Mouse (Mus musculus) heart, embryonic 11.5 days (tissue): ENCODE results near the gene Rhno1. TPM values are rescaled to one million over a fixed set of nuclear protein-coding genes. Genes with fewer than 3 reads are reported as not detected.
A peak's percentile ranks its signal among the peaks of the same experiment; 100 is the strongest.

Experiments
- ATAC-seq: fragments of 200-750 bp; cut with Nextera tagmentation; replicated peaks from 2 replicates; pipeline ENCODE4 v1.8.0; 2017; ENCODE audit warnings: moderate library complexity; ENCODE audit not compliant: insufficient number of reproducible peaks, low FRiP score, low TSS enrichment
- H3K27ac ChIP-seq: fragments of 300-500 bp; sonication (generic); 2 replicates; pipeline ENCODE4 v1.5.1; 2014; ENCODE audit warnings: mild to moderate bottlenecking, low read depth, low read length
- H3K27me3 ChIP-seq: fragments of 300-500 bp; sonication (generic); 2 replicates; pipeline ENCODE4 v1.6.1; 2014; ENCODE audit warnings: mild to moderate bottlenecking, low read length, mixed read lengths; ENCODE audit not compliant: control insufficient read depth, insufficient read depth
- H3K36me3 ChIP-seq: fragments of 300-500 bp; sonication (generic); 2 replicates; pipeline ENCODE4 v1.6.1; 2014; ENCODE audit warnings: mild to moderate bottlenecking, low read length, moderate library complexity, mixed read lengths; ENCODE audit not compliant: control insufficient read depth, insufficient read depth
- H3K4me1 ChIP-seq: fragments of 300-500 bp; sonication (generic); 2 replicates; pipeline ENCODE4 v1.6.1; 2014; ENCODE audit warnings: low read length; ENCODE audit not compliant: control insufficient read depth, insufficient read depth
- H3K4me2 ChIP-seq: fragments of 300-500 bp; sonication (generic); 2 replicates; pipeline ENCODE4 v1.6.1; 2014; ENCODE audit warnings: mild to moderate bottlenecking, moderate library complexity
- H3K4me3 ChIP-seq: fragments of 300-500 bp; sonication (generic); 2 replicates; pipeline ENCODE4 v1.5.1; 2014; ENCODE audit warnings: low read depth, low read length
- H3K9ac ChIP-seq: fragments of 300-500 bp; sonication (generic); 2 replicates; pipeline ENCODE4 v1.6.1; 2014; ENCODE audit warnings: mild to moderate bottlenecking, low read depth, low read length, moderate library complexity
- H3K9me3 ChIP-seq: fragments of 300-500 bp; sonication (generic); replicated peaks from 2 replicates; pipeline ENCODE4 v1.6.1; 2016; ENCODE audit warnings: low read length; ENCODE audit not compliant: control insufficient read depth
- WGBS: fragments of 180-500 bp; shearing (Covaris S2); extraction: QIAGEN DNeasy Blood & Tissue Kit; methylation state at CpG from one replicate; pipeline ENCODE4 v1.1.7; 2014; ENCODE audit not compliant: insufficient replicate concordance; 5-methylcytosine and 5-hydroxymethylcytosine counted together
- polyA plus RNA-seq: library from polyadenylated mRNA; unstranded; fragments of >200 nt; fragmentation: Nextera tagmentation; extraction: Ambion mirVana; gene quantifications from 2 replicates; pipeline ENCODE4 v1.2.1, GENCODE M21; 2014

Gene Rhno1
- polyA plus RNA-seq, 1 experiment from 2014 or later, result 105 TPM

DNA sequence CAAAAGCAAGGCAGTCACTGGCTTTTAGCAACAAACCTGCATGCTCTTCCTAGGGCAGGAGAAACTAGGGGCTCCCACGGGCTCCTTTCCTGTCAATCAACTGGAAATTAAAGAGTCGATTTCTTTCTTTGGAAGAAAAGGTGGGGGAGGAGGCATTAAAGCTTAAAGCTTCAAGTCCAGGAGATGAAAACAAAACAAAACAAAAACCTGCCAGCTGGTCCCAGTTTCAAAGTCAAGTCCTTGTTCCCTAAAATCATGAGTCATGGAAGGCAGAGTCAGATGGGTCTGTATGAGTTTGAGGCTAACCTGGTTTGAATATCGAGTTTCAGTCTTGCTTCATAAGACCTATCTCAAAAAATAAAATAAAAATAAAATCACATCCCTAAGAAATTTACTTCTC is 8.6 kb downstream of the Rhno1 start:
- Histone ChIP-seq H3K9me3 (no peaks in the 10 kb centered on the region), H3K4me3 (no peak overlapping the region), H3K9ac (no peak overlapping the region), H3K27me3 (no peaks in the 10 kb centered on the region), H3K4me2 (no peak overlapping the region), H3K4me1 (0 out of 2 replicates have a peak, but pooled peaks cover 4% of the 10 kb centered on the region), H3K27ac (no peak overlapping the region), H3K36me3 (peaks cover 13% of the 10 kb centered on the region; the same call in 1 of the 2 replicates)
- no peak for ATAC-seq
- WGBS, result 58% methylated on average over 3 of the region's 3 CpGs

DNA sequence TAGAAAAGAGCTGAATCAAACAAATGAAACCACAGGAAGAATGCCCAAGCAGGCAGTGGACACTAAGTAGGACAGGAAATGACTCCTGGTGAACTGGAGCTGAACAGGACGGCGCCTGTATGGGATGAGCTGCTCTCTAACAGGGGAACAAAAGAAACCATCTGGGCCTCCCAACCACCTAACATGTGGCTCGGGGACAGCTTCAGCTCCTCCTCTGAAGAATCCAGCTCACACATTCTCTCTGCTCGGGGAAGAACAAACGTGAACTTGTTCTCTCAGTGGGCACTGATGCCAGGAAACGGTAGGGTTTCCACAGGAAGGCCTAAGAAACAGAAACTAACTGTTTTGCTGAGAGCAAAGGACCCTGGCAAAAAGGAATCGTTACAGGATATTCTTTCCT is 13.0 kb downstream of the Rhno1 start:
- no peak overlapping the region for H3K27ac ChIP-seq
- 0 out of 2 replicates have a peak, but pooled peaks cover 2% of the 10 kb centered on the region for H3K36me3 ChIP-seq
- H3K4me1 ChIP-seq, result 0 out of 2 replicates have a peak, but pooled peaks cover 3% of the 10 kb centered on the region
- H3K4me2 ChIP-seq, result no peak overlapping the region
- 63% methylated on average over 7 of the region's 7 CpGs for WGBS
- H3K9ac ChIP-seq, result no peak overlapping the region
- ATAC-seq, result no peak
- no peaks in the 10 kb centered on the region for H3K9me3 ChIP-seq
- H3K27me3 ChIP-seq, result no peaks in the 10 kb centered on the region
- H3K4me3 ChIP-seq, result no peak overlapping the region

DNA sequence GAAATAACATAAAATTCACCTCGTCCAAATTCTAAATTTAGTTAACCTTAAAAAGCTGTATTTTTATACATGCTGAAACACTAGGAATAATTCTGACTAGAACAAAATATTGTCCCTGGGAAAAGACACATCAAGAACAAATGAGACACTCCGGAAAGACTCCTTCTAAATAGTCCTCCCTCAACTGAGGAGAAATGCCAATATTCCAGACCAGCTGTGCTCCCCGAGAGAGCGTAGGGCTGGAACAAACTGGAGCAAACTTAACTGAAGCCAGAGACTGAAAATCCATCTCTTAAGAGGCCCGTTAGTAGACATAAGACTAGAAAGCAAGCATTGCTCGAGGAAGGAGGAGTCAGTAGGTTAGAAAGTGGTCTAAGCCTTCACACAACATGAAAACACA is 15.9 kb downstream of the Rhno1 start:
- Histone ChIP-seq H3K4me1 (no peaks in the 10 kb centered on the region), H3K9ac (no peak overlapping the region), H3K9me3 (no peaks in the 10 kb centered on the region), H3K4me3 (no peak overlapping the region), H3K4me2 (no peak overlapping the region), H3K27me3 (no peaks in the 10 kb centered on the region), H3K36me3 (0 out of 2 replicates have a peak, but pooled peaks cover 2% of the 10 kb centered on the region), H3K27ac (no peak overlapping the region)
- 91% methylated on average over 6 of the region's 6 CpGs for WGBS
- ATAC-seq, result no peak

DNA sequence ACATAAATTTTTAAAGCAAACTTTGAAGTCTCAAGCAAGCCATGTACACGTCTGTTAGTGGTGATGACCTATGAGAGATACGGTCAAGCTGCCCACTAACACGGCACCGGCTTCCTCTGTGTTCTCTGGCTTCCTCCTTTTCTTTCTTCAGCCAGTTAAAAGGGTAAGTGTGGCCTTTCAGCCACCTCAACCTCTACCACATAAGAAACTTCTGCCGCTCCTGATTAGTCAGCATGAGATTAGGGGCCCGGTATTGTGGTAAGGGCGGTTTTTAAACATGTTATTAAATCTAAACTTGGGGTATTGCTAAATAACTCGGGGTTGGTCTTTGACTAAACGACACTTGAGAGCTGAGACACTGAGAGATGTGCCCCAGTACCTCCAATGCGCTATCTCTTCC is 17.1 kb downstream of the Rhno1 start:
- WGBS, result 75% methylated on average over 10 of the region's 10 CpGs
- no peak overlapping the region for H3K9ac ChIP-seq
- H3K27ac ChIP-seq, result no peak overlapping the region
- no peaks in the 10 kb centered on the region for H3K4me1 ChIP-seq
- H3K27me3 ChIP-seq, result no peaks in the 10 kb centered on the region
- H3K36me3 ChIP-seq, result no peaks in the 10 kb centered on the region
- no peak for ATAC-seq
- no peak overlapping the region for H3K4me3 ChIP-seq
- H3K4me2 ChIP-seq, result no peak overlapping the region
- no peaks in the 10 kb centered on the region for H3K9me3 ChIP-seq

DNA sequence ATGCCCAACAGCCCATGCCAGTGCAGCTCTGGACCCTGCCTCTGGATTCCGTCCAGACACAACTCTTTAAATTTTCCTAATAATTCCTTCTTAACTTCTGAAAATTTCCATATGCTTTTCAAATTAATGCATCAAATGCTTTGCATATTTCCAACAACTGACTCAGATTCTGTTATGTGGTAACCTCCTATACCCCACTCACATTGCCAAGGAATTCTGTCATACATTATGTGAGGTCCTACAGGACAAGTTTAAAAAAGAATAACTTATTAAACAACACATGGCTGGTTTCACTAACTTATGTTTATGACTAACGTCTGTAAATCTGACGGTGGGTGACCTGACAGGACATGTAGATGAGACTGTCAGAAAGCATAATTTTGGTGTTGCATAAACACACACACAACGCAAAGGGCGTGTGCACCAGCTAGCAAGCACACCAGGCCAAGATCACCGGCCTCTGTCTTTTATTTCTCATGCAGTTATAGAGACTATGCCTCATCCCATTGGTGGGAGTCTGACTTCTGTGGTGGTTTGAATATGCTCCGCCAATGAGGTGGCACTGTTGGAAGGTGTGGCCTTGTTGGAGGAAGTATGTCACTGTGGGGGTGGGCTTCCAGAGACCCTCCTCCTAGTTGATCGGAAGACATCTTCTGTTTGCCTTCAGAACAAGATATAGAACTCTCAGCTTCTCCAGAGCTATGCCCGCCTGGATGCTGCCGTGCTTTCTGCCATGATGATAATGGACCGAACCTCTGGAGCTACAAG is 20.6 kb downstream of the Rhno1 start:
- Histone ChIP-seq H3K4me3 (no peak overlapping the region), H3K4me2 (no peak overlapping the region), H3K27ac (no peak overlapping the region), H3K4me1 (peaks cover 7% of the 10 kb centered on the region; the same call in 1 of the 2 replicates), H3K9me3 (no peaks in the 10 kb centered on the region), H3K27me3 (no peaks in the 10 kb centered on the region), H3K9ac (no peak overlapping the region), H3K36me3 (no peaks in the 10 kb centered on the region)
- ATAC-seq, result no peak
- WGBS, result 93% methylated on average over 11 of the region's 11 CpGs

DNA sequence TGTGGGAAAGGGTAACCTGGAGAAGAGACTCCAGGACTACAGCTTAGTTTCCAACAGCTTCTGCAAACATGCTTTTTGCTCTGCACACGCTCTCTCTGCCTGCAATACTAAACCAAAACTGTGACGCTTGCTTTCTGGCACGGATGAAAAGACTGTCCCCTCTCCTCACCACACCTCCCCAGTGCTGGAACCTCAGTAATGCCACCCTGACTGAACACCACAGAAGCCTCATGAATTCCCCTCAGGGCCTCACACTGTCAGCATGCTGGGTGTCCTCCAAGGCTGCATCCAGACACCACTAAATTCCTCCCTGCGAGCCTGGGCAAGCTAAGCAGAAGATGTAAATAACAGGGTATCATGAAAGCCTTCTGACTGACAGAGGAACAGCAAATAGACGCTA is 23.8 kb downstream of the Rhno1 start:
- no peak for ATAC-seq
- Histone ChIP-seq H3K4me1 (peaks cover 10% of the 10 kb centered on the region; the same call in 1 of the 2 replicates), H3K9me3 (no peaks in the 10 kb centered on the region), H3K36me3 (0 out of 2 replicates have a peak, but pooled peaks cover 3% of the 10 kb centered on the region), H3K27me3 (no peaks in the 10 kb centered on the region), H3K4me2 (no peak overlapping the region), H3K27ac (no peak overlapping the region), H3K4me3 (no peak overlapping the region), H3K9ac (no peak overlapping the region)
- WGBS, result 41% methylated on average over 5 of the region's 5 CpGs

DNA sequence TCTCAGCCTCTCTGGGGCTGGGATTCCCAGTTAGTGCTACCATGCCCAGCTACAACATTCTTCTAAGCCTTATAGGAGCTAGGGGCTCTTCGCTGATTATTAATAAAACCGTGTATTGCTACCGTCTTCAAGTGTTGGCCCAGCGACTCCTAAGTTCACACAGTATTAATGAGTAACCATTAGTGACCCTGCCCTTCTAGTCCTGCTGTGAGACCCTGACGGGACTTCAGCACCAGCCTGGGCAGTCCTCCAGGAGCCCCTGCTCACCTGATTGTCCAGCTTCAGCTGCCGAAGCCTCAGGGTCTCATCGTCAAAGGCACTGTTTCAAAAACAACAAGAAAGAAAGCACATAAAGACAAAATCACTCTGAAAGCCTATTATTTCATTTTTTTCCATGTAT is 25.2 kb downstream of the Rhno1 start:
- no peaks in the 10 kb centered on the region for H3K27me3 ChIP-seq
- H3K4me3 ChIP-seq, result no peak overlapping the region
- WGBS, result 80% methylated on average over 7 of the region's 7 CpGs
- no peak overlapping the region for H3K27ac ChIP-seq
- no peaks in the 10 kb centered on the region for H3K9me3 ChIP-seq
- H3K36me3 ChIP-seq, result 0 out of 2 replicates have a peak, but pooled peaks cover 6% of the 10 kb centered on the region
- no peak overlapping the region for H3K9ac ChIP-seq
- peaks cover 10% of the 10 kb centered on the region; the same call in 1 of the 2 replicates for H3K4me1 ChIP-seq
- H3K4me2 ChIP-seq, result no peak overlapping the region
- no peak for ATAC-seq

DNA sequence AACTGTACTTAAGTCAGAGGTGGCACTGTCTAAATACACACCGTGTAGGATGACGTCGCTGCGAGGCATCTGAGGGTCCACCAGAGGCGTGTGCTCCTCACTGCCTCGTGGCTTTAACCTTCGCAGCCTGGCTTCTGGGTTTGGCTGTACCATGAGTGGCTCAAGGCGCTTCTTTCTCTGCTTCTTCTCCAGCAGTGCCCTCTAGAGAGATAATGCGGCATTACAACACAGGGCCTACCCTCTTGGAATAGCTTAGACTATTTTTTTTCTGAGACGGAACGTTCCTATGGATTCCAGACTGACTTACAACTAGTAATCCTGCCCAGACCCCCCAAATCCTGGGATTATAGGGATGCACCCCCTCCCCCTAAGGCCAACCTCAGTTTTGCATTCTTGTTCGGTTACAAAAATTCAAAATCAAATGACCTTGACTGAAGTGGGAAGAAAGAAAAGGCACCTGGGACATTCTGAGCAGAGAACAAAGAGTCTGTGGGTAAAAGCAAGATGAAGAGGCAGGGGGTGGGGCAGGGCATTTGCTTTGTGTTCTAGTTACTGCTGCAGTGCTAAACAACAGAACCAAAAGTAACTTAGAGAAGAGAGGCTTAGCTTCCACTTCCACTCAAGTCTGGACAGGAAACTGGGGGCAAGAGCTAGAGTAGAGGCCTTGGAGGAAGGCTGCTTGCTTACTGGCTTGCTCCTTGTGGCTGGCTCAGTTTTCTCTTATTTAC is 28.1 kb downstream of the Rhno1 start:
- Histone ChIP-seq H3K9ac (no peak overlapping the region), H3K4me1 (peaks cover 10% of the 10 kb centered on the region; the same call in 1 of the 2 replicates), H3K27ac (no peak overlapping the region), H3K36me3 (peaks cover 18% of the 10 kb centered on the region), H3K4me3 (no peak overlapping the region), H3K27me3 (no peaks in the 10 kb centered on the region), H3K9me3 (no peaks in the 10 kb centered on the region), H3K4me2 (peak overlapping the region; percentile 9; the same call in 1 of the 2 replicates)
- WGBS, result 17% methylated on average over 12 of the region's 12 CpGs
- no peak; the same call in 1 of the 2 replicates for ATAC-seq
